Mouse (Mus musculus) CH12.LX (cell line): ENCODE data around the gene RPS10-NUDT3. TPM values are rescaled to one million over a fixed set of nuclear protein-coding genes. Genes with fewer than 3 reads are reported as not detected.

Experiments
- DNase-seq: peaks from one replicate; pipeline ENCODE4 v3.0.0-alpha.2; 2013; ENCODE audit errors: extremely low read depth
- H3K27ac ChIP-seq: 2 replicates; pipeline ENCODE4 v1.5.1; 2012; ENCODE audit warnings: low read depth, mild to moderate bottlenecking, control low read depth, moderate library complexity; ENCODE audit not compliant: insufficient read depth
- H3K27me3 ChIP-seq: replicated peaks from 2 replicates; pipeline ENCODE3; 2012; ENCODE audit warnings: inconsistent platforms
- H3K36me3 ChIP-seq, 2 experiments: replicated peaks in 1 of 2; 2 replicates each; pipeline versions ENCODE3 to v1.6.1; 2012; ENCODE audit warnings: inconsistent platforms in 1 of 2, low read length in 1 of 2, mild to moderate bottlenecking in 1 of 2, mixed read lengths in 1 of 2, moderate library complexity in 1 of 2; ENCODE audit not compliant: control insufficient read depth in 1 of 2, insufficient read depth in 1 of 2
- H3K4me1 ChIP-seq, 2 experiments: 2 replicates each; pipeline ENCODE4 v1.6.1; 2012; ENCODE audit warnings: inconsistent platforms in 1 of 2, moderate library complexity in 1 of 2; ENCODE audit not compliant: insufficient read depth in 2 of 2, control insufficient read depth in 1 of 2
- H3K4me2 ChIP-seq: 2 replicates; pipeline ENCODE4 v1.6.1; 2012; ENCODE audit warnings: low read depth, mild to moderate bottlenecking, control low read depth; ENCODE audit not compliant: poor library complexity, insufficient read depth, severe bottlenecking
- H3K4me3 ChIP-seq, 3 experiments: fragments of 150-350 bp in 1 of 3; sonication (generic) in 1 of 3; replicated peaks in 1 of 3; 2 replicates each; pipeline versions ENCODE3 to v1.5.1; 2011 to 2012; ENCODE audit warnings: low read depth in 2 of 3, low read length in 2 of 3, mild to moderate bottlenecking in 2 of 3, moderate library complexity in 2 of 3, control low read depth in 1 of 3, improper control_type of control experiment in 1 of 3, inconsistent platforms in 1 of 3, mixed read lengths in 1 of 3; ENCODE audit not compliant: poor library complexity in 1 of 3
- H3K79me2 ChIP-seq: replicated peaks from 2 replicates; pipeline ENCODE4 v1.6.1; 2012; ENCODE audit warnings: mild to moderate bottlenecking, moderate library complexity; ENCODE audit not compliant: control insufficient read depth, poor library complexity, insufficient read depth, severe bottlenecking; ENCODE audit errors: extremely low read depth
- H3K9ac ChIP-seq: 2 replicates; pipeline ENCODE4 v1.6.1; 2012; ENCODE audit warnings: low read depth, mild to moderate bottlenecking, control low read depth, moderate library complexity; ENCODE audit not compliant: insufficient read depth
- H3K9me3 ChIP-seq: replicated peaks from 2 replicates; pipeline ENCODE3; 2012; ENCODE audit warnings: low read length, inconsistent platforms, mixed read lengths
- CTCF ChIP-seq, 2 experiments: IDR thresholded peaks in 1 of 2; conservative IDR thresholded peaks in 1 of 2; 2 replicates each; pipeline ENCODE4 v1.5.1; 2011 to 2012; ENCODE audit warnings: low read depth in 2 of 2, low read length in 2 of 2, improper control_type of control experiment in 1 of 2, inconsistent platforms in 1 of 2, mild to moderate bottlenecking in 1 of 2, moderate library complexity in 1 of 2
- E2F4 ChIP-seq: IDR thresholded peaks from 2 replicates; pipeline ENCODE4 v1.6.1; 2011; ENCODE audit warnings: low read depth, low read length, improper control_type of control experiment; ENCODE audit not compliant: insufficient replicate concordance
- ELF1 ChIP-seq: IDR thresholded peaks from 2 replicates; pipeline ENCODE4 v1.6.1; 2014; ENCODE audit warnings: low read depth, mild to moderate bottlenecking, inconsistent platforms, low read length, improper control_type of control experiment
- EP300 ChIP-seq: IDR thresholded peaks from 2 replicates; pipeline ENCODE4 v1.6.1; 2011; ENCODE audit warnings: low read length, improper control_type of control experiment
- ETS1 ChIP-seq: conservative IDR thresholded peaks from 2 replicates; pipeline ENCODE4 v1.6.1; 2012; ENCODE audit warnings: low read depth, mild to moderate bottlenecking, inconsistent platforms, low read length, improper control_type of control experiment, moderate library complexity
- HCFC1 ChIP-seq: IDR thresholded peaks from 2 replicates; pipeline ENCODE4 v1.6.1; 2012; ENCODE audit warnings: low read depth, mild to moderate bottlenecking, inconsistent platforms, low read length, improper control_type of control experiment
- IRF4 ChIP-seq: IDR thresholded peaks from 2 replicates; pipeline ENCODE4 v1.6.1; 2014; ENCODE audit warnings: low read depth, mild to moderate bottlenecking, inconsistent platforms, low read length, improper control_type of control experiment
- KAT2A ChIP-seq: IDR thresholded peaks from 2 replicates; pipeline ENCODE4 v1.6.1; 2012; ENCODE audit warnings: low read length, improper control_type of control experiment, inconsistent platforms; ENCODE audit not compliant: insufficient replicate concordance
- MAFK ChIP-seq: IDR thresholded peaks from 2 replicates; pipeline ENCODE4 v1.6.1; 2011; ENCODE audit warnings: low read length, improper control_type of control experiment; ENCODE audit not compliant: insufficient replicate concordance
- MAX ChIP-seq: IDR thresholded peaks from 2 replicates; pipeline ENCODE4 v1.6.1; 2011; ENCODE audit warnings: low read length, improper control_type of control experiment
- MAZ ChIP-seq: IDR thresholded peaks from 2 replicates; pipeline ENCODE4 v1.6.1; 2012; ENCODE audit warnings: low read depth, mild to moderate bottlenecking, inconsistent platforms, low read length, improper control_type of control experiment, moderate library complexity
- MEF2A ChIP-seq: IDR thresholded peaks from 2 replicates; pipeline ENCODE4 v1.6.1; 2014; ENCODE audit warnings: low read depth, mild to moderate bottlenecking, inconsistent platforms, low read length, improper control_type of control experiment, borderline replicate concordance
- MXI1 ChIP-seq: IDR thresholded peaks from 2 replicates; pipeline ENCODE4 v1.6.1; 2011; ENCODE audit warnings: mild to moderate bottlenecking, low read depth, low read length, improper control_type of control experiment
- MYC ChIP-seq: IDR thresholded peaks from 2 replicates; pipeline ENCODE4 v1.6.1; 2011; ENCODE audit warnings: low read depth, mild to moderate bottlenecking, improper control_type of control experiment, low read length
- NELFE ChIP-seq: IDR thresholded peaks from 2 replicates; pipeline ENCODE4 v1.6.1; 2011; ENCODE audit warnings: low read depth, low read length, improper control_type of control experiment
- NRF1 ChIP-seq: IDR thresholded peaks from 2 replicates; pipeline ENCODE4 v1.6.1; 2014; ENCODE audit warnings: low read depth, mild to moderate bottlenecking, inconsistent platforms, low read length, improper control_type of control experiment, moderate library complexity
- POLR2A ChIP-seq: IDR thresholded peaks from 2 replicates; pipeline ENCODE4 v1.6.1; 2011; ENCODE audit warnings: low read depth, mild to moderate bottlenecking, improper control_type of control experiment, low read length
- POLR2AphosphoS2 ChIP-seq: IDR thresholded peaks from 2 replicates; pipeline ENCODE4 v1.6.1; 2011; ENCODE audit warnings: low read depth, low read length, improper control_type of control experiment
- RCOR1 ChIP-seq: conservative IDR thresholded peaks from 2 replicates; pipeline ENCODE4 v1.6.1; 2012; ENCODE audit warnings: low read depth, mild to moderate bottlenecking, inconsistent platforms, low read length, improper control_type of control experiment
- SIN3A ChIP-seq: IDR thresholded peaks from 2 replicates; pipeline ENCODE4 v1.6.1; 2012; ENCODE audit warnings: low read length, improper control_type of control experiment, inconsistent platforms
- TCF12 ChIP-seq: IDR thresholded peaks from 2 replicates; pipeline ENCODE4 v1.6.1; 2014; ENCODE audit warnings: low read depth, mild to moderate bottlenecking, inconsistent platforms, low read length, improper control_type of control experiment
- USF1 ChIP-seq: IDR thresholded peaks from 2 replicates; pipeline ENCODE4 v1.6.1; 2014; ENCODE audit warnings: low read depth, mild to moderate bottlenecking, inconsistent platforms, low read length, improper control_type of control experiment
- USF2 ChIP-seq: conservative IDR thresholded peaks from 2 replicates; pipeline ENCODE4 v1.6.1; 2011; ENCODE audit warnings: low read depth, low read length, improper control_type of control experiment
- ZKSCAN1 ChIP-seq: IDR thresholded peaks from 2 replicates; pipeline ENCODE4 v1.6.1; 2012; ENCODE audit warnings: low read depth, inconsistent platforms, low read length, improper control_type of control experiment, borderline replicate concordance
- ZNF384 ChIP-seq: IDR thresholded peaks from 2 replicates; pipeline ENCODE4 v1.6.1; 2012; ENCODE audit warnings: low read depth, low read length, improper control_type of control experiment, inconsistent platforms
- dilution Hi-C: fragments of 300-500 bp; cut with MboI; formaldehyde crosslinking; loops from 2 replicates; pipeline ENCODE4 v1.14.3; 2020; ENCODE audit warnings: low sequenced_read_pairs; ENCODE audit not compliant: extremely low pct_unique_long_range_greater_than_20kb, extremely low pct_ligation_motif_present
- in situ Hi-C: fragments of 300-500 bp; cut with MboI; formaldehyde crosslinking; loops from 3 replicates; pipeline ENCODE4 v1.14.3; 2019; ENCODE audit warnings: low sequenced_read_pairs, low pct_ligation_motif_present, low pct_unique_long_range_greater_than_20kb, mixed read lengths
- polyA plus RNA-seq: library from polyadenylated mRNA; unstranded; fragments of >175 nt; gene quantifications from 2 replicates; pipeline ENCODE4 v1.2.1, GENCODE M21; 2012; ENCODE audit warnings: low read depth; ENCODE audit not compliant: insufficient read length
- total RNA-seq, 2 experiments: library from RNA; depleted of rRNA; stranded (reverse); fragments of 300-350 nt in 1 of 2; fragments of >200 nt in 1 of 2; gene quantifications; 2 replicates each; pipeline ENCODE4 v1.2.3; 2012 to 2014

The RPS10-NUDT3 gene
- total and polyA plus RNA-seq, 3 experiments, result 30.3 TPM; not detected in 2

- DNase-seq, result no peak
Observed at GRCm38 (mm10) chr17:27613016-27613415, 22.0 kb downstream of the RPS10-NUDT3 start.

GRCm38 (mm10) chr17:27611994-27612393, 23.0 kb downstream of the RPS10-NUDT3 start:
- no peak for DNase-seq
- dilution Hi-C loops (no loop called here), in situ Hi-C loops (no loop called here)
- Histone ChIP-seq H3K36me3 (peaks cover 12 to 75% of the 10 kb centered on the region in 2 experiments), H3K9me3 (no peaks in the 10 kb centered on the region), H3K79me2 (peaks cover 23% of the 10 kb centered on the region), H3K4me3 (no peak overlapping the region), H3K4me2 (no peak overlapping the region), H3K9ac (no peak overlapping the region), H3K27me3 (no peaks in the 10 kb centered on the region)
- TF ChIP-seq MAZ (no peak), ELF1 (no peak), SIN3A (no peak), MAX (no peak), IRF4 (no peak), HCFC1 (no peak), EP300 (no peak), CTCF (conservative IDR thresholded peaks at IDR 0.05 in 1 of 2, IDR thresholded peaks at IDR 0.05 in 1 of 2; ENCODE audit: low read depth in 2 of 2, low read length in 2 of 2) (no peak), USF2 (no peak), POLR2AphosphoS2 (no peak), NELFE (no peak), ZNF384 (no peak), USF1 (no peak), MXI1 (no peak), NRF1 (no peak), E2F4 (no peak)
- TF ChIP-seq, all 38 proteins: peak for 0
- Histone ChIP-seq H3K27ac (no peak overlapping the region), H3K4me1 (peaks cover 0 to 16% of the 10 kb centered on the region in 2 experiments; a peak in 2 of 4 replicates)

More at GRCm38 (mm10) chr17:27613016-27613415, 22.0 kb downstream of the RPS10-NUDT3 start:
- Histone ChIP-seq H3K9me3 (peaks cover 6% of the 10 kb centered on the region), H3K27ac (no peak overlapping the region), H3K4me2 (no peak overlapping the region), H3K9ac (no peak overlapping the region), H3K27me3 (no peaks in the 10 kb centered on the region), H3K36me3 (peaks cover 15 to 80% of the 10 kb centered on the region in 2 experiments), H3K4me1 (peaks cover 0 to 16% of the 10 kb centered on the region in 2 experiments; a peak in 2 of 4 replicates), H3K4me3 (no peak overlapping the region), H3K79me2 (peaks cover 33% of the 10 kb centered on the region)
- dilution Hi-C loops (no loop called here), in situ Hi-C loops (no loop called here)
- TF ChIP-seq MEF2A, result no peak
- TF ChIP-seq ZKSCAN1, result no peak
- no peak for TF ChIP-seq MYC
- TF ChIP-seq POLR2A, result no peak
- no peak for TF ChIP-seq TCF12
- TF ChIP-seq KAT2A, result no peak
- no peak for TF ChIP-seq MAFK
- TF ChIP-seq USF1, result no peak
- no peak for TF ChIP-seq MAX
- TF ChIP-seq RCOR1, result no peak
- no peak for TF ChIP-seq ETS1
- no peak for TF ChIP-seq ZNF384
